Mouse (Mus musculus): ENCODE results near the gene Add2. TPM values are rescaled to one million over a fixed set of nuclear protein-coding genes. Genes with fewer than 3 reads are reported as not detected.

The Add2 gene
- polyA plus RNA-seq, 2 experiments = 54.9 to 73.5 TPM

GRCm38 (mm10) chr6:86125761-86126160 is 97.3 kb downstream of the Add2 start:
- WGBS (ENCODE audit: insufficient replicate concordance) = 58% methylated on average over 4 of the region's 4 CpGs
- TF ChIP-seq EP300 (IDR thresholded peaks at IDR 0.05; ENCODE audit: low read depth) (no peak), CTCF (IDR thresholded peaks at IDR 0.05; ENCODE audit: low read depth) (no peak)

GRCm38 (mm10) chr6:86126953-86127581 is 98.6 kb downstream of the Add2 start:
- TF ChIP-seq CTCF (IDR thresholded peaks at IDR 0.05; ENCODE audit: low read depth) (peak; percentile 82), EP300 (IDR thresholded peaks at IDR 0.05; ENCODE audit: low read depth) (no peak)
- H3K4me3 ChIP-seq (ENCODE audit: insufficient read depth in 1 of 2, low read depth in 2 of 2, low read length in 2 of 2) = no peak overlapping the region
- DNase-seq (ENCODE audit: low read depth in 3 of 3, low spot score in 3 of 3) (no peak), ATAC-seq (ENCODE audit: insufficient read depth) (no peak)
- peaks cover 31 to 40% of the 10 kb centered on the region in 2 experiments for H3K4me1 ChIP-seq (replicated peaks; ENCODE audit: control insufficient read depth in 2 of 2, insufficient read depth in 2 of 2, low read length in 1 of 2)
- H3K27me3 ChIP-seq (ENCODE audit: control insufficient read depth, insufficient read depth, low read length) = no peaks in the 10 kb centered on the region
- WGBS (ENCODE audit: insufficient replicate concordance) = 47% methylated on average over 2 of the region's 2 CpGs
- no peaks in the 10 kb centered on the region for H3K9me3 ChIP-seq (ENCODE audit: control insufficient read depth, low read length)
- no peak overlapping the region for H3K27ac ChIP-seq
- H3K4me2 ChIP-seq (ENCODE audit: low read depth) = no peak overlapping the region
- no peaks in the 10 kb centered on the region for H3K36me3 ChIP-seq (replicated peaks; ENCODE audit: control insufficient read depth, insufficient read depth, low read depth)
- no peak overlapping the region for H3K9ac ChIP-seq (replicated peaks)

More at GRCm38 (mm10) chr6:86125761-86126160, 97.3 kb downstream of the Add2 start:
- DNase-seq (ENCODE audit: low read depth in 3 of 3, low spot score in 3 of 3) (no peak), ATAC-seq (ENCODE audit: insufficient read depth) (no peak)
- Histone ChIP-seq H3K4me3 (ENCODE audit: insufficient read depth in 1 of 2, low read depth in 2 of 2, low read length in 2 of 2) (no peak overlapping the region), H3K4me1 (replicated peaks; ENCODE audit: control insufficient read depth in 2 of 2, insufficient read depth in 2 of 2, low read length in 1 of 2) (peaks cover 28 to 32% of the 10 kb centered on the region in 2 experiments), H3K27ac (no peak overlapping the region), H3K27me3 (ENCODE audit: control insufficient read depth, insufficient read depth, low read length) (no peaks in the 10 kb centered on the region), H3K9me3 (ENCODE audit: control insufficient read depth, low read length) (no peaks in the 10 kb centered on the region), H3K4me2 (ENCODE audit: low read depth) (no peak overlapping the region), H3K36me3 (replicated peaks; ENCODE audit: control insufficient read depth, insufficient read depth, low read depth) (no peaks in the 10 kb centered on the region), H3K9ac (replicated peaks) (no peak overlapping the region)

- Histone ChIP-seq H3K9ac (replicated peaks) (no peak overlapping the region), H3K36me3 (replicated peaks; ENCODE audit: control insufficient read depth, insufficient read depth, low read depth) (no peaks in the 10 kb centered on the region), H3K9me3 (ENCODE audit: control insufficient read depth, low read length) (no peaks in the 10 kb centered on the region), H3K4me1 (replicated peaks; ENCODE audit: control insufficient read depth in 2 of 2, insufficient read depth in 2 of 2, low read length in 1 of 2) (peaks cover 31 to 40% of the 10 kb centered on the region in 2 experiments), H3K27me3 (ENCODE audit: control insufficient read depth, insufficient read depth, low read length) (no peaks in the 10 kb centered on the region), H3K27ac (peak overlapping the region; percentile 85; the same call in 1 of the 2 replicates), H3K4me2 (ENCODE audit: low read depth) (no peak overlapping the region), H3K4me3 (ENCODE audit: insufficient read depth in 1 of 2, low read depth in 2 of 2, low read length in 2 of 2) (no peak overlapping the region)
- TF ChIP-seq EP300 (IDR thresholded peaks at IDR 0.05; ENCODE audit: low read depth) (no peak), CTCF (IDR thresholded peaks at IDR 0.05; ENCODE audit: low read depth) (peak; percentile 87)
- DNase-seq (ENCODE audit: low read depth in 3 of 3, low spot score in 3 of 3) = peak; percentile 45 to 51 (median 45)
- WGBS (ENCODE audit: insufficient replicate concordance) = 31% methylated on average over 4 of the region's 4 CpGs
- ATAC-seq (ENCODE audit: insufficient read depth) = no peak
These were observed 100.0 kb downstream of the Add2 start for GRCm38 (mm10) chr6:86128504-86128903.

- TF ChIP-seq CTCF (IDR thresholded peaks at IDR 0.05; ENCODE audit: low read depth) (no peak), EP300 (IDR thresholded peaks at IDR 0.05; ENCODE audit: low read depth) (peak; percentile 95)
- DNase-seq (ENCODE audit: low read depth in 3 of 3, low spot score in 3 of 3) (peak; percentile 81 to 89 (median 86)), ATAC-seq (ENCODE audit: insufficient read depth) (peak; percentile 93)
- Histone ChIP-seq H3K27me3 (ENCODE audit: control insufficient read depth, insufficient read depth, low read length) (no peaks in the 10 kb centered on the region), H3K4me3 (ENCODE audit: insufficient read depth in 1 of 2, low read depth in 2 of 2, low read length in 2 of 2) (no peak overlapping the region), H3K4me2 (ENCODE audit: low read depth) (peak overlapping the region; percentile 49), H3K36me3 (replicated peaks; ENCODE audit: control insufficient read depth, insufficient read depth, low read depth) (no peaks in the 10 kb centered on the region), H3K27ac (peak overlapping the region; percentile 85), H3K4me1 (replicated peaks; ENCODE audit: control insufficient read depth in 2 of 2, insufficient read depth in 2 of 2, low read length in 1 of 2) (peaks cover 31 to 40% of the 10 kb centered on the region in 2 experiments), H3K9me3 (ENCODE audit: control insufficient read depth, low read length) (no peaks in the 10 kb centered on the region), H3K9ac (replicated peaks) (peak overlapping the region; percentile 59)
- 22% methylated on average over 9 of the region's 9 CpGs for WGBS (ENCODE audit: insufficient replicate concordance)
These were observed 101.5 kb downstream of the Add2 start for GRCm38 (mm10) chr6:86129872-86130498.

GRCm38 (mm10) chr6:86133882-86134281 is 105.4 kb downstream of the Add2 start:
- no peak for DNase-seq (ENCODE audit: low read depth in 3 of 3, low spot score in 3 of 3)
- H3K9ac ChIP-seq (replicated peaks) = no peak overlapping the region
- 14% methylated on average over 1 of the region's 1 CpGs for WGBS (ENCODE audit: insufficient replicate concordance)
- no peaks in the 10 kb centered on the region for H3K36me3 ChIP-seq (replicated peaks; ENCODE audit: control insufficient read depth, insufficient read depth, low read depth)
- no peaks in the 10 kb centered on the region for H3K27me3 ChIP-seq (ENCODE audit: control insufficient read depth, insufficient read depth, low read length)
- ATAC-seq (ENCODE audit: insufficient read depth) = no peak
- H3K4me2 ChIP-seq (ENCODE audit: low read depth) = no peak overlapping the region
- H3K27ac ChIP-seq = no peak overlapping the region
- no peaks in the 10 kb centered on the region for H3K9me3 ChIP-seq (ENCODE audit: control insufficient read depth, low read length)
- TF ChIP-seq EP300 (IDR thresholded peaks at IDR 0.05; ENCODE audit: low read depth) (no peak), CTCF (IDR thresholded peaks at IDR 0.05; ENCODE audit: low read depth) (no peak)
- H3K4me3 ChIP-seq (ENCODE audit: insufficient read depth in 1 of 2, low read depth in 2 of 2, low read length in 2 of 2) = no peak overlapping the region
- H3K4me1 ChIP-seq (replicated peaks; ENCODE audit: control insufficient read depth in 2 of 2, insufficient read depth in 2 of 2, low read length in 1 of 2) = peaks cover 22 to 27% of the 10 kb centered on the region in 2 experiments
